13 mouse cellular contexts compared by ENCODE assay signal in the genomic region with DNA sequence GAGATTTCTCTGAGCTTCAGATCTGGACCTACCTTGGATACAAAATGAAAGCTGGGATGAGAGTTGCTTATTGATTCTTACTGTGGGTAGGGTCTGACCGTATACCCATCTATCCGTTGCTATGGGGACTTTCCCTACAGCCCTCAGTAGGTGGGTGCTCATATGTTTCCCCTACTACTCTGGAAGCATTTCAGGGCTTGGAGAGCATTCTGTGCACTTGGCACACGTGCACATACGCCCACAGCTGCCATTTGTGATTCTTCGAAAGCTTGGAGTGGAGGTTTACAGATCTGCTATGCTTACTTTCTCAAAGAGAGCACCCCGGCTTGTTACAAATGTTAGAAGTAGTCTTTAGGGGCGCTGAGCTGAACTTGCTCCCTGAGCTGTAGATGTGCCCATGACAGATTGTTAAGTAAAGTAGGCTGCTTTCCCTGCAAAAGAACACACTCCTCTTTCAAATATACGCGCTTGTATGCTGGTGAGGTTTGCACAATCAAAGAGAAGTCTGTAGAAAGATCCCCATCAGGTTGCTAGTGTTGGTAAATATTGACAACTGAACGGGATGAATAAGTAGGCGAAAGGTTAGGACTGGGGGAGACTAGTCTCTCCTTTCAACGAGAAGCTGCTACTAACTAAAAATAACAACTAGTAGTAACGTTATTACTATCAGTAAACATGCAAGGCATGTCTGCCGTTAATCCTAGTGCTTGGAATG. TPM values are rescaled to one million over a fixed set of nuclear protein-coding genes. Genes with fewer than 3 reads are reported as not detected.
DNase-seq lines count a peak whose midpoint lies in the region; ATAC-seq and TF ChIP-seq lines count a peak whose summit lies in the region.
"Had no signal": no experiment of that assay in that cellular context is flagged by ENCODE, and none has a peak within 500 bp of the region (broad histone marks: within the 10 kb centered on the region; RNA-seq: fewer than 3 reads in every experiment).

No protein-coding gene starts in this region.

- ATAC-seq in forebrain, postnatal 0 days = peak; percentile 68
- ATAC-seq in forebrain, embryonic 11.5 days (replicated peaks; ENCODE audit: low FRiP score) = no peak
- ATAC-seq in embryonic facial prominence, embryonic 13.5 days (ENCODE audit: insufficient number of reproducible peaks, insufficient read depth, low FRiP score, low TSS enrichment, low read depth) = no peak

- no peak overlapping the region for H3K27ac ChIP-seq in forebrain, postnatal 0 days (ENCODE audit: low read depth, low read length)
- no peak overlapping the region for H3K27ac ChIP-seq in forebrain, embryonic 11.5 days (ENCODE audit: low read depth, low read length)
- peak overlapping the region; percentile 78; the same call in 1 of the 2 replicates for H3K27ac ChIP-seq in embryonic facial prominence, embryonic 13.5 days

- no peak overlapping the region for H3K4me3 ChIP-seq in forebrain, postnatal 0 days (ENCODE audit: low read depth, low read length)
- H3K4me3 ChIP-seq in forebrain, embryonic 11.5 days (ENCODE audit: low read depth, low read length) = no peak overlapping the region
- no peak overlapping the region for H3K4me3 ChIP-seq in embryonic facial prominence, embryonic 13.5 days
- no peak overlapping the region for H3K4me3 ChIP-seq in lung, adult 2 months (replicated peaks; ENCODE audit: extremely low read depth, low read depth, low read length)

- H3K9me3 ChIP-seq in forebrain, postnatal 0 days (ENCODE audit: low read length) = no peaks in the 10 kb centered on the region
- H3K9me3 ChIP-seq in forebrain, embryonic 11.5 days (ENCODE audit: control insufficient read depth, low read length) = no peaks in the 10 kb centered on the region
- no peaks in the 10 kb centered on the region for H3K9me3 ChIP-seq in embryonic facial prominence, embryonic 13.5 days

- no peak overlapping the region for H3K4me2 ChIP-seq in forebrain, postnatal 0 days (ENCODE audit: low read depth)
- H3K4me2 ChIP-seq in forebrain, embryonic 11.5 days (ENCODE audit: low read depth, low read length, severe bottlenecking) = no peak overlapping the region
- H3K4me2 ChIP-seq in embryonic facial prominence, embryonic 13.5 days = no peak overlapping the region
- H3K4me2 ChIP-seq: lung, embryonic 14.5 days had no signal

- no peak for TF ChIP-seq CTCF in forebrain, postnatal 0 days (IDR thresholded peaks at IDR 0.05; ENCODE audit: low read depth)
- TF ChIP-seq CTCF in lung, adult 2 months (IDR thresholded peaks at IDR 0.05; ENCODE audit: insufficient read depth, low read length) = no peak

- H3K9ac ChIP-seq in forebrain, postnatal 0 days = no peak overlapping the region
- no peak overlapping the region for H3K9ac ChIP-seq in forebrain, embryonic 11.5 days (ENCODE audit: low read length)
- no peak overlapping the region for H3K9ac ChIP-seq in embryonic facial prominence, embryonic 13.5 days
- H3K9ac ChIP-seq: lung, embryonic 14.5 days had no signal

- 75% methylated on average over 14 of the region's 14 CpGs for WGBS in forebrain, postnatal 0 days
- WGBS in forebrain, embryonic 11.5 days = 88% methylated on average over 14 of the region's 14 CpGs
- WGBS in embryonic facial prominence, embryonic 13.5 days = 86% methylated on average over 14 of the region's 14 CpGs
- 74% methylated on average over 14 of the region's 14 CpGs for WGBS in lung, adult 2 months

- no peaks in the 10 kb centered on the region for H3K4me1 ChIP-seq in forebrain, postnatal 0 days (ENCODE audit: insufficient read depth)
- no peaks in the 10 kb centered on the region for H3K4me1 ChIP-seq in forebrain, embryonic 11.5 days (replicated peaks; ENCODE audit: control insufficient read depth, insufficient read depth, low read length)
- peaks cover 13% of the 10 kb centered on the region for H3K4me1 ChIP-seq in embryonic facial prominence, embryonic 13.5 days
- no peaks in the 10 kb centered on the region for H3K4me1 ChIP-seq in lung, adult 2 months (ENCODE audit: control insufficient read depth, insufficient read depth, low read length)

- H3K27me3 ChIP-seq in forebrain, postnatal 0 days (ENCODE audit: insufficient read depth, low read length) = no peaks in the 10 kb centered on the region
- H3K27me3 ChIP-seq in forebrain, embryonic 11.5 days (ENCODE audit: control insufficient read depth, insufficient read depth, low read length) = no peaks in the 10 kb centered on the region
- H3K27me3 ChIP-seq in embryonic facial prominence, embryonic 13.5 days = no peaks in the 10 kb centered on the region

- TF ChIP-seq POLR2A in lung, adult 2 months (IDR thresholded peaks at IDR 0.05; ENCODE audit: borderline replicate concordance, extremely low read depth, low read depth, low read length) = no peak

- peak; percentile 65 for DNase-seq in forebrain, postnatal 0 days
- no peak for DNase-seq in forebrain, embryonic 11.5 days (ENCODE audit: low spot score)
- DNase-seq in layer of hippocampus, adult 9-11 months = peak; percentile 77
- peak; percentile 41 to 51 for DNase-seq in right cerebral cortex, adult 2 months (ENCODE audit: low spot score in 2 of 2)
- no peak for DNase-seq in ovary, adult 18-20 months (ENCODE audit: low spot score)
- no peak for DNase-seq in lung, adult 2 months
- DNase-seq in lung, postnatal 14 days = no peak
- DNase-seq: kidney, adult 2 months; midbrain, embryonic 14.5 days; thymus, postnatal 4 days had no signal

- 0 out of 2 replicates have a peak, but pooled peaks cover 3% of the 10 kb centered on the region for H3K36me3 ChIP-seq in forebrain, postnatal 0 days (ENCODE audit: insufficient read depth)
- no peaks in the 10 kb centered on the region for H3K36me3 ChIP-seq in forebrain, embryonic 11.5 days (ENCODE audit: control insufficient read depth, insufficient read depth, low read length)
- no peaks in the 10 kb centered on the region for H3K36me3 ChIP-seq in embryonic facial prominence, embryonic 13.5 days

RNA-seq across cellular contexts. Expression of a gene that starts 18.2 kb away (rescaled TPM):
- total RNA-seq in forebrain, postnatal 0 days (2014; rRNA removed) = 24.8 and 26.3 TPM in 2 replicates
- polyA plus RNA-seq in forebrain, postnatal 0 days (2015; fragmentation: Nextera tagmentation; extraction: Ambion mirVana) = 21.5 and 26.5 TPM in 2 replicates
- 6.7 and 7.6 TPM in 2 replicates for polyA plus RNA-seq in forebrain, embryonic 11.5 days (2014; fragmentation: Nextera tagmentation; extraction: Ambion mirVana)
- 7.3 and 8.6 TPM in 2 replicates for polyA plus RNA-seq in embryonic facial prominence, embryonic 13.5 days (2015; fragmentation: Nextera tagmentation; extraction: Ambion mirVana)
- 4.7 and 6.1 TPM in 2 replicates for polyA plus RNA-seq in lung, adult 2 months (2012; rRNA removed)
- total RNA-seq: MEL had no signal

RNA-seq across cellular contexts. Expression of a gene that starts 49.3 kb away (rescaled TPM):
- total RNA-seq in forebrain, postnatal 0 days (2014; rRNA removed) = 28.2 and 29.7 TPM in 2 replicates
- polyA plus RNA-seq in forebrain, postnatal 0 days (2015; fragmentation: Nextera tagmentation; extraction: Ambion mirVana) = 8.6 and 9.6 TPM in 2 replicates
- 55.5 and 60.5 TPM in 2 replicates for polyA plus RNA-seq in forebrain, embryonic 11.5 days (2014; fragmentation: Nextera tagmentation; extraction: Ambion mirVana)
- 43.0 and 46.9 TPM in 2 replicates for polyA plus RNA-seq in embryonic facial prominence, embryonic 13.5 days (2015; fragmentation: Nextera tagmentation; extraction: Ambion mirVana)
- polyA plus RNA-seq in lung, adult 2 months (2012; rRNA removed) = 11.7 and 19.0 TPM in 2 replicates

Comparison
In these comparisons a context has a peak if more than half of its experiments do, and no peak if none do; other contexts are left out.
1. DNase-seq: peak in forebrain, postnatal 0 days (single experiment), layer of hippocampus, adult 9-11 months (single experiment) and right cerebral cortex, adult 2 months (2 of 2); none in forebrain, embryonic 11.5 days (single experiment), ovary, adult 18-20 months (single experiment), lung, adult 2 months (single experiment) and lung, postnatal 14 days (single experiment).